Mouse (Mus musculus) ES-Bruce4 (cell line): ENCODE measurements at regions not wholly inside any gene's neighbourhood (a gene's known extent, or its start where the extent isn't known, plus 50 kb on each side); places are given as distances from the start of the nearest gene placed in this dataset.

ENCODE experiments used
- H3K27ac ChIP-seq: 2 replicates; pipeline ENCODE4 v1.5.1; 2012; ENCODE audit warnings: low read length, inconsistent platforms; ENCODE audit not compliant: insufficient read depth
- H3K27me3 ChIP-seq: 2 replicates; pipeline ENCODE4 v1.6.1; 2012; ENCODE audit warnings: mild to moderate bottlenecking, low read length, inconsistent platforms; ENCODE audit not compliant: control insufficient read depth, poor library complexity, insufficient read depth, severe bottlenecking
- H3K36me3 ChIP-seq: 2 replicates; pipeline ENCODE4 v1.6.1; 2012; ENCODE audit warnings: inconsistent platforms, mild to moderate bottlenecking, low read length, moderate library complexity; ENCODE audit not compliant: control insufficient read depth, poor library complexity, insufficient read depth, severe bottlenecking
- H3K4me1 ChIP-seq: one replicate; pipeline ENCODE4 v1.8.1; 2011; ENCODE audit warnings: low read length; ENCODE audit not compliant: control insufficient read depth, insufficient read depth
- H3K4me3 ChIP-seq: 2 replicates; pipeline ENCODE4 v1.5.1; 2011; ENCODE audit warnings: low read depth, mild to moderate bottlenecking, low read length
- H3K9ac ChIP-seq: 2 replicates; pipeline ENCODE4 v1.6.1; 2012; ENCODE audit warnings: low read depth, mild to moderate bottlenecking, inconsistent platforms; ENCODE audit not compliant: poor library complexity, severe bottlenecking
- H3K9me3 ChIP-seq: replicated peaks from 2 replicates; pipeline ENCODE4 v1.6.1; 2012; ENCODE audit warnings: mild to moderate bottlenecking, low read length, inconsistent platforms; ENCODE audit not compliant: control insufficient read depth, poor library complexity, insufficient read depth, severe bottlenecking
- CTCF ChIP-seq: IDR thresholded peaks from one replicate; pipeline ENCODE4 v1.8.1; 2011; ENCODE audit warnings: low read depth, low read length
- EP300 ChIP-seq: IDR thresholded peaks from 2 replicates; pipeline ENCODE4 v1.6.1; 2011; ENCODE audit warnings: low read depth, low read length; ENCODE audit not compliant: insufficient read depth
- POLR2A ChIP-seq: IDR thresholded peaks from one replicate; pipeline ENCODE4 v1.8.1; 2011; ENCODE audit warnings: low read length; ENCODE audit not compliant: insufficient read depth

DNA sequence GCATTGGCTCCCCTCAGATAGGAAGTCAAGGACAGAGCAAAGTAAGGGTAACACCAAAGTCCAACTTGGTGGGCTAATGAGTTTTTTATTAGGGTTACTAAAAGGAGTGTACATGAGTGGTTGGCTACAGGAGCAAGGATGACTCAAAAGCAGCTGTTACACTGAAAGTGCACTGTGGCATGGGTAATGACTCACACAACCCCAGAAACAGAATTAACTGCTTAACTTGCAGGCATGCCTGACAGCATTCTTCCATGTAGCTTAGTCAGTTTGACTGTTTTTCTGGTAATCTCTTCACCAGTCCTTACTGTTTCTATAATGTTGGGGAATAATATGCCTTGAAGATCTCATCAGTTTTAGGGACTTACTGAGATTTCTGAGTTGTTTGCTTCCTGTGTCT, 435.1 kb upstream of the Cwc22 start:
- TF ChIP-seq CTCF (no peak), POLR2A (no peak), EP300 (no peak)

DNA sequence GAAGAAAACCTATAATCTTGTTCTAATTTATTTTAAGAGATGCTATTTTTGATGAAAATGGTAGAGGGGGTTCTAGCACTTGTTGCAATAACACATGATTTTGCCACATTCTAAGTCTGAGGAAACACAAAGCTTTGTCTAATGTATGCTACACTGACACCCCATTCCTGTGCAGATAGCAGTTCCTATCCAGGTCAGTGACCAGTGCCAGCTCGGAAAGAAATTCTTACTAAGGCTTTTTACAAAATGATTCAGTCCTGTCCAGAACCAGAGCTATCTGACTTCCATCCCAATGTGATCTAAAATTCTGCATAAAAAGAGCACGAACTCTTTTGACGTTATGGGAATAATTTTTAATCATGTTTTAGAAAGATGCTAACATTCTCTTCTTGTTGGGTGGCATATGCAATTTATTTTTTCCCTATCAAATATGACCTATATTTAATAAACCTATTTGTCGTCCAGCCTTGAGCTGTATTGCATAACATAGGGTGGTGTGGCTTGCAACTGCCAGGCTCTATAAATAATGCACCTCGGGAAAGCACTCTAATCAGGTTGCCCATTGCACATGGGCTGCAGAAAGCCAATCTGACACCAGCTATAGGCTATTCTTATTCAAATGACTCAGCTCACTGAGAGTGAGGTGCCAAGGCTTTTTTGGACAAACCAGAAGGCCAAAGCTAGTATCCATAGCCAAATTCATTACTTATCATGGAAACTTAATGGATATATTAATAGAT, 385.7 kb upstream of the Cwc22 start:
- no peaks in the 10 kb centered on the region for H3K27me3 ChIP-seq
- no peak for TF ChIP-seq POLR2A
- TF ChIP-seq EP300, result no peak
- no peak for TF ChIP-seq CTCF
- H3K36me3 ChIP-seq, result no peaks in the 10 kb centered on the region
- no peak overlapping the region for H3K27ac ChIP-seq
- H3K4me1 ChIP-seq, result no peaks in the 10 kb centered on the region
- no peak overlapping the region for H3K4me3 ChIP-seq
- no peak overlapping the region for H3K9ac ChIP-seq
- H3K9me3 ChIP-seq, result 0 out of 2 replicates have a peak, but pooled peaks cover 2% of the 10 kb centered on the region

More for the DNA sequence above, 435.1 kb upstream of the Cwc22 start:
- Histone ChIP-seq H3K36me3 (no peaks in the 10 kb centered on the region), H3K9ac (no peak overlapping the region), H3K27ac (no peak overlapping the region), H3K4me3 (no peak overlapping the region), H3K27me3 (no peaks in the 10 kb centered on the region), H3K4me1 (no peaks in the 10 kb centered on the region), H3K9me3 (no peaks in the 10 kb centered on the region)

DNA sequence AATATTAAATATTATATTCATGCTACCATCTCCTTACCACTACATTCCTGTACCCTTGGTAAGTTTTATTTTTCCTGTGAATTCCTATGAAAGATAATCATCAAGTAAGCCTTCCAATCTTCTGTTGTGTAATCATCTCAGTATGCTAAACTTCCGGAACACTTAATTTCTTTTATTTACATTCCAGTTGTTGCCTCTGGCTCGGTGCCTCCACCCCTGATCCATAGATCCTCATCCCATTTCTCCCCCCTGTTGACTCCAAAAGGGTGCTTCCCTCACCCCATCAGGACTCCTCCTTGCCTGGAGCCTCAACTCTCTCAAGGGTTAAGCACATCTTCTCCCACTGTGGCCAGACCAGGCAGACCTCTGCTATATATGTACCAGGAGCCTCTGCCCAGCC, 379.9 kb upstream of the Cwc22 start:
- no peak for TF ChIP-seq EP300
- no peak for TF ChIP-seq POLR2A
- no peak for TF ChIP-seq CTCF
- Histone ChIP-seq H3K9ac (no peak overlapping the region), H3K9me3 (no peaks in the 10 kb centered on the region; the same call in 1 of the 2 replicates), H3K27ac (no peak overlapping the region), H3K27me3 (no peaks in the 10 kb centered on the region), H3K36me3 (no peaks in the 10 kb centered on the region), H3K4me1 (no peaks in the 10 kb centered on the region), H3K4me3 (no peak overlapping the region)

DNA sequence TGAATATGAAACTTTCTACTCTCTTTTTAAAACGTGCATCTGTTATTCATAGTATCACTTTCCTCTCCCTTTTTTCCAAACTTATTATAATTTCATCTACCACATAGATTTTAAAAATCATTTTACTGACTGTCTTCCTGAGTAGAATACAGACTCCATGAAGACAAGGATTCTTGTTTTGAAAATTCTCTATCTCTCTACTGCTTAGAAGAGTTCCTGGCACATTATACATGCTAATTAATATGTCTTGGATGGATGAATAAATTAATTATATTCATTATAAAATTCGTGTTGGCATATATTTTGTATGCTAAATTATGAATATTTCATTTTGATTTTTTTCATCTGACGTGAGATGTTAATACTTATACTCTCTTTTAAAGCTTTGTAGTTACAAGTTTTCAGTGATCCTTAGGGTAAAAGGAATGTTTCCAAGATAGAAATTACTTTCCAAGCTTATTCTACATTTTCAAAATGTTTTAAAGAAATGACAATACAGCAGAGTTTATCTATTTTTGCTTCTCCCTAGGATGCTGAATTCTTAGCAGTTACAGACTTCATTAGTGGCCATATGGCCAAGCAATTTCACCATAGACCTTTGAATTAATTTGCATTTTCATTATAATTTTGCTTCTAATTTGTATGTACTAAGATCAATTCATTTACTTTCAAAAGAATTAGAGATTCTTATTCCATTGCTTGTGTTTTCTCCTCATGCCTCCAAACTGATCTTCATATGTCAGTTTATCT, 376.2 kb upstream of the Cwc22 start:
- Histone ChIP-seq H3K27me3 (no peaks in the 10 kb centered on the region), H3K27ac (no peak overlapping the region), H3K36me3 (no peaks in the 10 kb centered on the region), H3K4me3 (no peak overlapping the region), H3K4me1 (no peaks in the 10 kb centered on the region), H3K9me3 (peaks cover 5% of the 10 kb centered on the region), H3K9ac (no peak overlapping the region)
- no peak for TF ChIP-seq POLR2A
- TF ChIP-seq EP300, result no peak
- no peak for TF ChIP-seq CTCF

DNA sequence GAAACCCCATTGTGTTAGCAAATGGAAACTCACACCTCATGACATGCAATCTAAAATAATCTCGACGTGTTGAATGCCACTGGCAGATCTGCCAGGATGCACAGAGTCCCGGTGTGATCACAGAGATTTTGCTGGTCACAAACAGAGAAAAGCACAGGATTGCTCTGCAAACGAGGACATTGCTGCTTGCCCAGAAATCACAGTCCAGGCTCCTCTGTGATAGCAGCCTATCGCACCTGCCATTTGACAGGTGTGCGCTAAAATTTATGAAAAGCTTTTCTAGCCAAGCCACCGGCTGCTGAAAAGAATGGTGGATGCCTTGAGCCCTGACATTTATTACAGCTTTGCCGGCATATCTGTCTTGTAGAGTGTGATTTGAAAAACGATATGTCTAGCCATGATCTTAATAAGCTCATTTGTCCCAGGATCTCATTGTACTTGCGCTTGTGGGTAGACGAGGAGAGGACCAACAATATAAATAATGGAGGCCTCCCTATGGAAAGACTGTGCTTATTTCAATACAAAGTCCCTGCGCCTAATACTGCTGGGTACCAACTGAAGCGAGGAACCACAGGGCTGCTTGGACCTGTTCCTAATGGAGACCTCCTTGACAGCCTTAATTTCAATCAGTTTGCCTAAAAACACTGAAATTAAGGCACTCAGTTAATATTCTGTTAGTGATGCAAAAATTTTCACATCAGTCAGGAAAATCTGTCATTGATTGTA, 365.8 kb upstream of the Cwc22 start:
- no peak overlapping the region for H3K4me3 ChIP-seq
- H3K36me3 ChIP-seq, result no peaks in the 10 kb centered on the region
- H3K27me3 ChIP-seq, result no peaks in the 10 kb centered on the region
- no peak overlapping the region for H3K9ac ChIP-seq
- no peaks in the 10 kb centered on the region for H3K4me1 ChIP-seq
- peaks cover 4% of the 10 kb centered on the region for H3K9me3 ChIP-seq
- no peak overlapping the region for H3K27ac ChIP-seq
- no peak for TF ChIP-seq CTCF
- TF ChIP-seq EP300, result no peak
- no peak for TF ChIP-seq POLR2A
